In genomic region chr11:84573637-84574036, GRCm38 (mm10) we compare ENCODE assay signal across 23 mouse cellular contexts. TPM values are rescaled to one million over a fixed set of nuclear protein-coding genes. Genes with fewer than 3 reads are reported as not detected.
DNase-seq lines count a peak whose midpoint lies in the region; ATAC-seq and TF ChIP-seq lines count a peak whose summit lies in the region.
"Had no signal": no experiment of that assay in that cellular context is flagged by ENCODE, and none has a peak within 500 bp of the region (broad histone marks: within the 10 kb centered on the region; RNA-seq: fewer than 3 reads in every experiment).

No protein-coding gene starts in this region.

- no peaks in the 10 kb centered on the region for H3K9me3 ChIP-seq in hindbrain, embryonic 10.5 days
- no peaks in the 10 kb centered on the region for H3K9me3 ChIP-seq in hindbrain, embryonic 14.5 days (ENCODE audit: control insufficient read depth, low read length)
- no peaks in the 10 kb centered on the region for H3K9me3 ChIP-seq in midbrain, embryonic 14.5 days (ENCODE audit: control insufficient read depth, low read length)
- no peaks in the 10 kb centered on the region for H3K9me3 ChIP-seq in midbrain, embryonic 16.5 days (replicated peaks; ENCODE audit: control insufficient read depth, low read length, poor library complexity, severe bottlenecking)
- H3K9me3 ChIP-seq in hindbrain, postnatal 0 days (ENCODE audit: low read length) = no peaks in the 10 kb centered on the region
- H3K9me3 ChIP-seq: forebrain, embryonic 12.5 days; heart, embryonic 10.5 days had no signal

- H3K36me3 ChIP-seq in hindbrain, embryonic 10.5 days = no peaks in the 10 kb centered on the region
- no peaks in the 10 kb centered on the region for H3K36me3 ChIP-seq in hindbrain, embryonic 14.5 days (replicated peaks; ENCODE audit: control insufficient read depth, insufficient read depth)
- H3K36me3 ChIP-seq in midbrain, embryonic 14.5 days (ENCODE audit: control insufficient read depth, insufficient read depth, low read length) = no peaks in the 10 kb centered on the region
- no peaks in the 10 kb centered on the region for H3K36me3 ChIP-seq in midbrain, embryonic 16.5 days (ENCODE audit: control insufficient read depth, insufficient read depth, low read length)
- H3K36me3 ChIP-seq in hindbrain, postnatal 0 days (ENCODE audit: insufficient read depth, low read length) = no peaks in the 10 kb centered on the region
- H3K36me3 ChIP-seq: forebrain, embryonic 12.5 days; heart, embryonic 10.5 days had no signal

- peaks cover 97% of the 10 kb centered on the region for H3K27me3 ChIP-seq in hindbrain, embryonic 10.5 days (ENCODE audit: insufficient read depth, poor library complexity, severe bottlenecking)
- 0 out of 2 replicates have a peak, but pooled peaks cover 3% of the 10 kb centered on the region for H3K27me3 ChIP-seq in hindbrain, embryonic 14.5 days (ENCODE audit: control insufficient read depth, insufficient read depth, low read length)
- H3K27me3 ChIP-seq in midbrain, embryonic 14.5 days (ENCODE audit: control insufficient read depth, insufficient read depth, low read length) = 0 out of 2 replicates have a peak, but pooled peaks cover 2% of the 10 kb centered on the region
- H3K27me3 ChIP-seq in midbrain, embryonic 16.5 days (ENCODE audit: control insufficient read depth, insufficient read depth, low read depth, low read length) = no peaks in the 10 kb centered on the region
- H3K27me3 ChIP-seq in hindbrain, postnatal 0 days (ENCODE audit: insufficient read depth, low read length) = no peaks in the 10 kb centered on the region

- H3K4me2 ChIP-seq in hindbrain, embryonic 14.5 days (replicated peaks) = no peak overlapping the region
- H3K4me2 ChIP-seq in midbrain, embryonic 14.5 days (ENCODE audit: low read length) = no peak overlapping the region
- H3K4me2 ChIP-seq in midbrain, embryonic 16.5 days (ENCODE audit: low read length) = no peak overlapping the region
- H3K4me2 ChIP-seq in hindbrain, postnatal 0 days (ENCODE audit: low read depth, low read length) = no peak overlapping the region
- H3K4me2 ChIP-seq: forebrain, embryonic 12.5 days had no signal

- DNase-seq in cerebellum, postnatal 10 days = peak; percentile 49 to 66
- DNase-seq in cerebellum, adult 11-12 months = no peak
- no peak for DNase-seq in hindbrain, embryonic 10.5 days (ENCODE audit: low spot score)
- DNase-seq in hindbrain, embryonic 14.5 days (ENCODE audit: low spot score) = no peak
- peak; percentile 63 for DNase-seq in midbrain, embryonic 14.5 days
- peak; percentile 16 for DNase-seq in hindbrain, postnatal 0 days (ENCODE audit: low spot score)
- DNase-seq in layer of hippocampus, adult 8-10 months (ENCODE audit: low spot score in 2 of 2) = no peak
- DNase-seq: adrenal gland, postnatal 10 days; B cell, adult 2 months; cerebellum, adult 18-20 months; cerebellum, adult 9-11 months; gastrocnemius, postnatal 10 days; heart, adult 18-20 months; heart, postnatal 10 days; heart, postnatal 4 days had no signal

- no peak overlapping the region for H3K4me3 ChIP-seq in hindbrain, embryonic 10.5 days
- H3K4me3 ChIP-seq in hindbrain, embryonic 14.5 days (replicated peaks; ENCODE audit: low read length) = no peak overlapping the region
- H3K4me3 ChIP-seq in midbrain, embryonic 14.5 days (replicated peaks; ENCODE audit: low read depth, low read length) = no peak overlapping the region
- no peak overlapping the region for H3K4me3 ChIP-seq in midbrain, embryonic 16.5 days (ENCODE audit: low read depth, low read length)
- H3K4me3 ChIP-seq in hindbrain, postnatal 0 days (ENCODE audit: low read length) = no peak overlapping the region
- H3K4me3 ChIP-seq: forebrain, embryonic 12.5 days; heart, embryonic 10.5 days had no signal

- no peak for ATAC-seq in hindbrain, embryonic 14.5 days (ENCODE audit: low FRiP score)
- ATAC-seq in midbrain, embryonic 14.5 days (ENCODE audit: low FRiP score, low TSS enrichment) = no peak
- ATAC-seq in midbrain, embryonic 16.5 days = no peak; the same call in 1 of the 2 replicates
- no peak for ATAC-seq in hindbrain, postnatal 0 days
- ATAC-seq: CD4-positive, CD25-positive, alpha-beta regulatory T cell, adult 4 months; intestine, embryonic 16.5 days had no signal

- H3K27ac ChIP-seq in hindbrain, embryonic 10.5 days = peak overlapping the region; percentile 36
- H3K27ac ChIP-seq in hindbrain, embryonic 14.5 days = no peak overlapping the region
- H3K27ac ChIP-seq in midbrain, embryonic 14.5 days (replicated peaks; ENCODE audit: low read depth, low read length) = 0 out of 2 replicates have a peak overlapping the region, but pooled peaks have one; percentile 28
- H3K27ac ChIP-seq in midbrain, embryonic 16.5 days (ENCODE audit: low read length) = no peak overlapping the region
- no peak overlapping the region for H3K27ac ChIP-seq in hindbrain, postnatal 0 days
- H3K27ac ChIP-seq: heart, embryonic 10.5 days had no signal

- H3K4me1 ChIP-seq in hindbrain, embryonic 10.5 days (replicated peaks) = peaks cover 66% of the 10 kb centered on the region
- peaks cover 33% of the 10 kb centered on the region for H3K4me1 ChIP-seq in hindbrain, embryonic 14.5 days (replicated peaks; ENCODE audit: control insufficient read depth, insufficient read depth, low read length)
- peaks cover 49% of the 10 kb centered on the region for H3K4me1 ChIP-seq in midbrain, embryonic 14.5 days (ENCODE audit: control insufficient read depth, insufficient read depth, low read length)
- peaks cover 24% of the 10 kb centered on the region for H3K4me1 ChIP-seq in midbrain, embryonic 16.5 days (ENCODE audit: control insufficient read depth, insufficient read depth, low read length)
- peaks cover 9% of the 10 kb centered on the region; the same call in 1 of the 2 replicates for H3K4me1 ChIP-seq in hindbrain, postnatal 0 days (ENCODE audit: insufficient read depth, low read length)

- no peak overlapping the region for H3K9ac ChIP-seq in hindbrain, embryonic 14.5 days
- no peak overlapping the region for H3K9ac ChIP-seq in midbrain, embryonic 14.5 days (replicated peaks; ENCODE audit: low read length)
- no peak overlapping the region for H3K9ac ChIP-seq in midbrain, embryonic 16.5 days (ENCODE audit: low read depth, low read length)
- no peak overlapping the region for H3K9ac ChIP-seq in hindbrain, postnatal 0 days (replicated peaks; ENCODE audit: low read length)
- H3K9ac ChIP-seq: forebrain, embryonic 12.5 days had no signal

- TF ChIP-seq CTCF in hindbrain, postnatal 0 days (IDR thresholded peaks at IDR 0.05; ENCODE audit: low read depth) = no peak

- WGBS in hindbrain, embryonic 10.5 days = 59% methylated on average over 8 of the region's 8 CpGs
- 38% methylated on average over 8 of the region's 8 CpGs for WGBS in hindbrain, embryonic 14.5 days
- WGBS in midbrain, embryonic 14.5 days = 23% methylated on average over 8 of the region's 8 CpGs
- WGBS in midbrain, embryonic 16.5 days = 27% methylated on average over 8 of the region's 8 CpGs
- 51% methylated on average over 8 of the region's 8 CpGs for WGBS in hindbrain, postnatal 0 days

RNA-seq across cellular contexts. Expression of gene Lhx1, which starts 48.3 kb away (rescaled TPM):
- 9.8 and 30.5 TPM in 2 replicates for polyA plus RNA-seq in hindbrain, embryonic 10.5 days (2016; fragmentation: Nextera tagmentation; extraction: Ambion mirVana)
- polyA plus RNA-seq in hindbrain, embryonic 14.5 days (2014; fragmentation: Nextera tagmentation; extraction: Ambion mirVana) = 43.2 and 46.4 TPM in 2 replicates
- polyA plus RNA-seq in midbrain, embryonic 14.5 days (2014; fragmentation: Nextera tagmentation; extraction: Ambion mirVana) = 49.8 and 53.0 TPM in 2 replicates
- 25.3 and 30.0 TPM in 2 replicates for polyA plus RNA-seq in midbrain, embryonic 16.5 days (2015; fragmentation: Nextera tagmentation; extraction: Ambion mirVana)
- 49.7 and 52.0 TPM in 2 replicates for total RNA-seq in hindbrain, postnatal 0 days (2014; rRNA removed)
- 28.9 and 32.0 TPM in 2 replicates for polyA plus RNA-seq in hindbrain, postnatal 0 days (2015; fragmentation: Nextera tagmentation; extraction: Ambion mirVana)
- total RNA-seq in layer of hippocampus, adult 8-10 months (2022) = under 1 TPM in 3 of 4 experiments, not detected in 1; 0.08 to 0.43 (median 0.18) TPM
- total RNA-seq: gastrocnemius, postnatal 10 days; gastrocnemius, postnatal 4 days; heart, adult 18-20 months; heart, postnatal 10 days; heart, postnatal 4 days; MEL had no signal
- polyA plus RNA-seq: CD4-positive, CD25-positive, alpha-beta regulatory T cell, adult 4 months; heart, embryonic 14.5 days had no signal

Comparison
In these comparisons a context has a peak if more than half of its experiments do, and no peak if none do; other contexts are left out.
1. DNase-seq: peak in cerebellum, postnatal 10 days (2 of 2), midbrain, embryonic 14.5 days (single experiment) and hindbrain, postnatal 0 days (single experiment); none in cerebellum, adult 11-12 months (single experiment), hindbrain, embryonic 10.5 days (single experiment), hindbrain, embryonic 14.5 days (single experiment) and layer of hippocampus, adult 8-10 months (0 of 2).
2. H3K27ac ChIP-seq: peak in hindbrain, embryonic 10.5 days (single experiment) and midbrain, embryonic 14.5 days (single experiment); none in hindbrain, embryonic 14.5 days (single experiment), midbrain, embryonic 16.5 days (single experiment) and hindbrain, postnatal 0 days (single experiment).